18 mouse cellular contexts compared by ENCODE assay signal in the genomic region with DNA sequence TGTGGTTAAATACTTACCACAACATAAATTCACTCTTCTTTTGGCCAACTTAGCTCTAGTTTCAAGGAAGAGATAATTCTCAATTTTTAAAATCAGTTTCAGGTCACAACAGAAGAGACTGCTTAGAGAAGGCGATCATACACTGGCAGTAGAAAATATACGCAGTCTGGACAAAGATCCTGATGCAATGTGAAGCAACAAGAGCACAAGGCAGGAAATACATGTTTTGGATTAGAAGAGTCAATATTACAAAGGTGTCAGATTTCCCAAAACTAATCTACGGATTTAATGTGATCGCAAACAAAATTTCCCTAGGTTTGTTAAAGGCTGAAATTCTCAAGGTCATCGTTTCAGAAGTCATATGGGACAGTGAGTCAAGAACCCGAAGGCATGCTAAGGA.
"Had no signal": no experiment of that assay in that cellular context is flagged by ENCODE, and none has a peak within 500 bp of the region (broad histone marks: within the 10 kb centered on the region; RNA-seq: fewer than 3 reads in every experiment).

No protein-coding gene starts in this region.

- H3K36me3 ChIP-seq: stomach, embryonic 15.5 days had no signal

- H3K27me3 ChIP-seq: liver, embryonic 15.5 days; lung, embryonic 15.5 days; megakaryocyte, embryonic 14.5 days; midbrain, embryonic 12.5 days; neural tube, embryonic 13.5 days; neural tube, embryonic 15.5 days; stomach, embryonic 15.5 days had no signal

- H3K27ac ChIP-seq: liver, embryonic 15.5 days; lung, embryonic 15.5 days; macrophage; midbrain, embryonic 12.5 days; neural tube, embryonic 13.5 days; neural tube, embryonic 15.5 days; stomach, embryonic 15.5 days; stomach, postnatal 0 days had no signal

- H3K9ac ChIP-seq: liver, embryonic 15.5 days; liver, postnatal 0 days; lung, embryonic 15.5 days; midbrain, embryonic 12.5 days; neural tube, embryonic 13.5 days; neural tube, embryonic 15.5 days; stomach, embryonic 15.5 days had no signal

- H3K4me2 ChIP-seq: liver, embryonic 15.5 days; lung, embryonic 15.5 days; midbrain, embryonic 12.5 days; neural tube, embryonic 13.5 days; neural tube, embryonic 15.5 days; stomach, embryonic 15.5 days had no signal

- H3K4me3 ChIP-seq: liver, embryonic 15.5 days; lung, embryonic 15.5 days; megakaryocyte, embryonic 14.5 days; midbrain, embryonic 12.5 days; neural tube, embryonic 13.5 days; neural tube, embryonic 15.5 days; stomach, embryonic 15.5 days had no signal

- H3K9me3 ChIP-seq: liver, embryonic 15.5 days; lung, embryonic 15.5 days; megakaryocyte, embryonic 14.5 days; midbrain, embryonic 12.5 days; neural tube, embryonic 13.5 days; neural tube, embryonic 15.5 days; stomach, embryonic 15.5 days had no signal

- DNase-seq: liver, postnatal 0 days; lung, adult 2 months; lung, postnatal 14 days; lung, postnatal 36 days; midbrain, embryonic 14.5 days; right cerebral cortex, postnatal 14 days; thymus, adult 2 months; thymus, postnatal 25 days; thymus, postnatal 4 days had no signal
